Mouse (Mus musculus) heart, embryonic 16.5 days (tissue): ENCODE results near the gene Rasal1. TPM values are rescaled to one million over a fixed set of nuclear protein-coding genes. Genes with fewer than 3 reads are reported as not detected.
A peak's percentile ranks its signal among the peaks of the same experiment; 100 is the strongest.

Source experiments
- ATAC-seq: fragments of 200-750 bp; cut with Nextera tagmentation; replicated peaks from 2 replicates; pipeline ENCODE4 v1.8.0; 2017; ENCODE audit warnings: moderate number of reproducible peaks; ENCODE audit not compliant: insufficient read depth, low FRiP score; ENCODE audit errors: extremely low read depth
- H3K27ac ChIP-seq: fragments of 300-500 bp; sonication (generic); 2 replicates; pipeline ENCODE4 v1.5.1; 2014; ENCODE audit warnings: mild to moderate bottlenecking, low read length, control low read depth, moderate library complexity
- H3K27me3 ChIP-seq: fragments of 300-500 bp; sonication (generic); 2 replicates; pipeline ENCODE4 v1.6.1; 2014; ENCODE audit warnings: low read length, mixed read lengths; ENCODE audit not compliant: control insufficient read depth, insufficient read depth
- H3K36me3 ChIP-seq: fragments of 300-500 bp; sonication (generic); 2 replicates; pipeline ENCODE4 v1.6.1; 2014; ENCODE audit not compliant: control insufficient read depth, insufficient read depth
- H3K4me1 ChIP-seq: fragments of 300-500 bp; sonication (generic); 2 replicates; pipeline ENCODE4 v1.6.1; 2014; ENCODE audit warnings: low read length, mixed read lengths; ENCODE audit not compliant: control insufficient read depth, insufficient read depth
- H3K4me2 ChIP-seq: fragments of 300-500 bp; sonication (generic); 2 replicates; pipeline ENCODE4 v1.6.1; 2014; ENCODE audit warnings: low read depth, mild to moderate bottlenecking, control low read depth, low read length
- H3K4me3 ChIP-seq: fragments of 300-500 bp; sonication (generic); 2 replicates; pipeline ENCODE4 v1.5.1; 2014; ENCODE audit warnings: mild to moderate bottlenecking, control low read depth, low read length
- H3K9ac ChIP-seq: fragments of 300-500 bp; sonication (generic); 2 replicates; pipeline ENCODE4 v1.6.1; 2014; ENCODE audit warnings: low read length, control low read depth
- H3K9me3 ChIP-seq: fragments of 300-500 bp; sonication (generic); replicated peaks from 2 replicates; pipeline ENCODE4 v1.6.1; 2016; ENCODE audit warnings: low read length; ENCODE audit not compliant: control insufficient read depth
- WGBS: fragments of 180-500 bp; shearing (Covaris S2); extraction: QIAGEN DNeasy Blood & Tissue Kit; methylation state at CpG from one replicate; pipeline ENCODE4 v1.1.7; 2014; 5-methylcytosine and 5-hydroxymethylcytosine counted together
- polyA plus RNA-seq: library from polyadenylated mRNA; unstranded; fragments of >200 nt; fragmentation: Nextera tagmentation; extraction: Ambion mirVana; gene quantifications from 2 replicates; pipeline ENCODE4 v1.2.1, GENCODE M21; 2015

Rasal1 gene
- polyA plus RNA-seq, 1 experiment from 2014 or later: 0.74 TPM

DNA sequence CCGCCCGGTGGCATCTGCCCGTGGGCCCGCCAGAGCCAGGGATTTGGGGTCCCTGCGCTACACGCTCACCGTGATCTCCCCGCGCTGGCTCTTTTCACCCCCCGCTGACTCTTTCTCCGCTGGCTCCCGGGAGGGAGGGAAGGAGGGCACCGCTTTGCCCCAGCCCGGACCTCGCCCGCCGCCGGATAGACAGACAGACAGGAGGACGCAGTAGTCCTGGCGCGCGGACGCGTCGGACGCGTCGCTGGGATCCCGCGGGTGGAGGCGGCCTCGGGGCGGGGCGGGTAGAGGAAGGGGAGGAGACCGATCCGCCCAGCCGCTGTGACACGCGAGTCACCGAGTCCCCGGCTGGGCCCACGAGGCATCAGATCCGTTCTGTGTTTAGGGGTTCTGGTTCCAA lies 62.8 kb downstream of the Rasal1 start:
- H3K4me2 ChIP-seq: peak overlapping the region; percentile 66
- H3K9ac ChIP-seq: peak overlapping the region; percentile 57
- peaks cover 11% of the 10 kb centered on the region for H3K4me1 ChIP-seq
- H3K9me3 ChIP-seq: no peaks in the 10 kb centered on the region
- whole genome bisulfite sequencing: 2% methylated on average over 43 of the region's 43 CpGs
- no peaks in the 10 kb centered on the region for H3K36me3 ChIP-seq
- no peak overlapping the region for H3K27ac ChIP-seq
- H3K4me3 ChIP-seq: peak overlapping the region; percentile 52
- peaks cover 76% of the 10 kb centered on the region for H3K27me3 ChIP-seq
- ATAC-seq: no peak; the same call in 1 of the 2 replicates

DNA sequence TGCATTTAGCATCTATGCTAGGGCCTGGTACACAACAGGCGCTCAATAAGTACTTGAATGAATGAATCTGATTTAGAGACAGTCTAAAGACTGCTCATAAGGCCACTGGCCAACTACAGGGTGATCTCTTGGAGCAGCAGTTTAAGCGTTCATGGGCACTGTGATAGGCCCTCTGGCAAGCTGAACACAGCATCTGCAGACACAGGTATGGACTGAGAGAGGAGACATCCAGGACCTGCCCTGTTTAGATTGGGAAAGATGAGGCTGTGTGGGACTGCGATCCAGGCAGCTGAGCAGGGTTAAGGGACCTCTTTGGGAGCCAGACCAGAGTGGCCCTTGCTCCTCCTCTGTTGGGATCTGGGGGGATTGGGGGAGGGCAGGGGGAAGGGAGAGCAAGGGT lies 63.2 kb downstream of the Rasal1 start, which contains the start of gene Dtx1:
TSS of gene Dtx1 (minus strand) at position 101 of the 400 bp plus-strand sequence.
- Histone ChIP-seq H3K27me3 (peaks cover 74% of the 10 kb centered on the region), H3K9ac (peak within 1 kb of the TSS; percentile 57), H3K4me3 (peak within 1 kb of the TSS; percentile 52), H3K4me2 (peak within 1 kb of the TSS; percentile 66), H3K27ac (no peak within 1 kb of the TSS), H3K4me1 (peaks cover 8% of the 10 kb centered on the region), H3K36me3 (no peaks in the 10 kb centered on the region), H3K9me3 (no peaks in the 10 kb centered on the region)
- no peak for ATAC-seq
- WGBS: 53% methylated on average over 3 of the region's 3 CpGs

DNA sequence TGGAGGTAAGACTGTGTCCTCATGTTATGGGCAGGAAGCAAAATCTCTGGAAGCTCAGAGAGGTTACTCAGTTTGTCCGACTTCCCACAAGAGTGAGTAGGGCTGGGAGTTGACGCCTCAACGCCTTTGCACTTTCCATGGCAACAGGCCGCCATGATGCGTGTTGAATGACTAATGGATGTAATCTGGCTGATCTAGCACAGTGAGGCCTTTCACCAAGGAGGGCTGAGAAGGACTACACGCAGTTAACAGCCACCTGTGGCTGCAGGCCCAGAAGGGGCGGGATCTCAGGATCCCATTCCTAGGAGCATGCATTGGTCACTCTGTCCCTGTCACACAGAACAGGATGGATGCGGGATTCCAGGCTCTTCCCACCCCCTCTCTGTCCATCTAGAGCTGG lies 64.1 kb downstream of the Rasal1 start:
- H3K4me1 ChIP-seq: peaks cover 8% of the 10 kb centered on the region
- no peak overlapping the region for H3K4me3 ChIP-seq
- H3K4me2 ChIP-seq: no peak overlapping the region
- H3K27me3 ChIP-seq: peaks cover 66% of the 10 kb centered on the region
- 68% methylated on average over 8 of the region's 8 CpGs for whole genome bisulfite sequencing
- no peak overlapping the region for H3K9ac ChIP-seq
- ATAC-seq: no peak
- no peak overlapping the region for H3K27ac ChIP-seq
- no peaks in the 10 kb centered on the region for H3K36me3 ChIP-seq
- H3K9me3 ChIP-seq: no peaks in the 10 kb centered on the region

DNA sequence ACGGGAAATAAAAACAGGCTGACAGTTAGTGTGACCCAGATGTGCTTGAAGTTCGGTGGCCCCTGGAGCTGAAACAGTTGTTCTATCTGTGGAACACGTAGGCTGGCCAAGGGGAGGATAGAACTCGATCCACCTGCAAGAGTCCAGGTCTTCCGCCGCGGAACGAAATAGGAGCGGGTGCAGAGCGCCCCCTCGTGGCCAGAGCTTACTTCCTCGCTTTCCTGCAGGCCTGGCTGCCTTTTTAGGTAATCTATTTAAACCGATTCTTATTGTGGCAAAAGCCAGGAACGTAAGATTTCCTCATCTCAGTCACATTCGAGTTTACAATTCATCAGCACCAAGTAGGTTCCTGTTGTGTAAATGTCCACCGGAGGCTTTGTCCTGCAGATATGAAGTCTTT lies 65.7 kb downstream of the Rasal1 start:
- Histone ChIP-seq H3K4me2 (peak overlapping the region; percentile 5; the same call in 1 of the 2 replicates), H3K9ac (no peak overlapping the region), H3K9me3 (no peaks in the 10 kb centered on the region), H3K27ac (no peak overlapping the region), H3K27me3 (peaks cover 51% of the 10 kb centered on the region), H3K4me1 (peaks cover 8% of the 10 kb centered on the region), H3K4me3 (no peak overlapping the region), H3K36me3 (no peaks in the 10 kb centered on the region)
- no peak for ATAC-seq
- 3% methylated on average over 16 of the region's 16 CpGs for WGBS

DNA sequence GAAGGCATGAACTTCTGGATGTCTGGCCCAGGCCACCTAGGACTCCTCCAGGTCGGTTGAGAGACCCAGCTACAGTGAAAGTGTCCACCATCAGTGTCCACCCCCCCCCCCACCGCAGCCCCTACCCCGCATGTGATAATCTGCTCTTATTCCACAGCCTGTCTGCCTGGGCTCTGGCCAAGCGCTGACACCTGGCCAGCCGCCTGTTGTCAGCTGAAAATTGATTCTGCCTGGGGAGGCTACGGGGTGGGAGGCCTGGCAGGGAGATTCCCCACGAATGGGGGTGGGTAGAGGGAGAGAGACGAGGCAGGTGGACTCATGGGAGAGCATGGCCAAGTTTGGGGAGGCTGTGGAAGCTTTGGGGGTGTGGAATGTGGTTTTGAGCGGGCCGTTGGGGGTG lies 68.5 kb downstream of the Rasal1 start:
- Histone ChIP-seq H3K9ac (no peak overlapping the region), H3K36me3 (no peaks in the 10 kb centered on the region), H3K27ac (no peak overlapping the region), H3K4me2 (no peak overlapping the region), H3K4me3 (no peak overlapping the region), H3K9me3 (peaks cover 5% of the 10 kb centered on the region; the same call in 1 of the 2 replicates), H3K4me1 (no peaks in the 10 kb centered on the region; the same call in 1 of the 2 replicates), H3K27me3 (peaks cover 23% of the 10 kb centered on the region)
- ATAC-seq: no peak
- WGBS: 63% methylated on average over 10 of the region's 10 CpGs

DNA sequence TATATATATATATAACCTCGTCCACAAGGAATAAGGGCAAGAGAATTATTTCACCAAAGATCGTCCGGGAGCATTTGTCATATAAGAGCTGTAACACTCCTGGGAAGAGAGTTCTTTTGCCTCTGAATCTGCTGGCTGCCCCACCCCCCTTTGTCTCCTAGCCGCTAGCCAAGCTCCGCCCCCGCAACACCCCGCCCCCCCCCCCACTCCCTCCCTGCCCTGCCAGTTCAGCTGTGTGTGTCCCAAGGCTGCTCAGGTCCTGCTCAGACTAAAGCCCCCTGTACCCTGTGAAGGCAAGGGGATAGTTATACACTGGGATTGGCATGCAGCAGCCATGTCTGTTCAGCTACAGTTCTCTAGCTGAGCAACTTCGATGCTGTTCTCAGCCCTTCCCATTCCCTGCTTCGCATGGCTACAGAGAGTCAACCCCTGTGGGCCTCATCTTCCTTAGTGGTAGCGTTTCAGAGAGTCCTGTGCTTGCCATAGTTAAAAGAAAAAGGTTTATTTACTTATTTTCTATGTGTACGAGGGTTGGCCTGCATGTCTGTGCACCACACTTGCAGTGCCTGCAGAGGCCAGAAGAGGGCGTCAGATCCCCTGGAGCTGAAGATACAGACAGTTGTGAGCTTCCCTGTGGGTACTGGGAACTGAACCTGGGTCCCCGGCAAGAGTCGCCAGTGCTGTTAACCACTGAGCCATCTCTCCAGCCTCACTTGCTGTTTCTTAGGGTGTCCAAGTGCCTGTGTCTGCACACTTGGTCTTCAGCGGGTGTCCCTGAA lies 70.2 kb downstream of the Rasal1 start:
- H3K9ac ChIP-seq: no peak overlapping the region
- H3K27me3 ChIP-seq: peaks cover 7% of the 10 kb centered on the region
- H3K27ac ChIP-seq: no peak overlapping the region
- H3K36me3 ChIP-seq: no peaks in the 10 kb centered on the region
- peaks cover 5% of the 10 kb centered on the region; the same call in 1 of the 2 replicates for H3K9me3 ChIP-seq
- no peak overlapping the region for H3K4me2 ChIP-seq
- no peaks in the 10 kb centered on the region; the same call in 1 of the 2 replicates for H3K4me1 ChIP-seq
- peak; percentile 41; the same call in 1 of the 2 replicates for ATAC-seq
- H3K4me3 ChIP-seq: no peak overlapping the region
- 51% methylated on average over 15 of the region's 15 CpGs for WGBS

DNA sequence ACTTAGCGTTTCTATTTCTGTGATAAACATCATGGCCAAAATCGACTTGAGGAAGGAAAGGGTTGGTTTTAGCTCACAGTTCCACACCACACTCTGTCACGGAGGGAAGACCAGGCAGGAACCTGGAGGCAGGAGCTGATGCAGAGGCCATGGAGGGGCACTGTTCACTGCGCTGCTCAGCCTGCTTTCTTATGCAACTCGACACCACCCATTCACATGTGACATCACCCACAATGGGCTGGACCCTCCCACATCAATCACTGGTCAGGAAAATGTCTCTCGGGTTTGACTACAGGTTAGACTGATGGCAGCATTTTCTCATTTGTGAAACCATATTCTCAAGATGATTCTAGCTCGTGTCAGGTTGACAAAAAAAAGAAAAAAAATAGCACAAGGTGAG lies 72.4 kb downstream of the Rasal1 start:
- Histone ChIP-seq H3K36me3 (no peaks in the 10 kb centered on the region), H3K9me3 (peaks cover 5% of the 10 kb centered on the region; the same call in 1 of the 2 replicates), H3K27me3 (no peaks in the 10 kb centered on the region), H3K4me3 (no peak overlapping the region), H3K4me2 (no peak overlapping the region), H3K27ac (no peak overlapping the region), H3K4me1 (no peaks in the 10 kb centered on the region), H3K9ac (no peak overlapping the region)
- ATAC-seq: no peak
- 54% methylated on average over 7 of the region's 7 CpGs for WGBS

DNA sequence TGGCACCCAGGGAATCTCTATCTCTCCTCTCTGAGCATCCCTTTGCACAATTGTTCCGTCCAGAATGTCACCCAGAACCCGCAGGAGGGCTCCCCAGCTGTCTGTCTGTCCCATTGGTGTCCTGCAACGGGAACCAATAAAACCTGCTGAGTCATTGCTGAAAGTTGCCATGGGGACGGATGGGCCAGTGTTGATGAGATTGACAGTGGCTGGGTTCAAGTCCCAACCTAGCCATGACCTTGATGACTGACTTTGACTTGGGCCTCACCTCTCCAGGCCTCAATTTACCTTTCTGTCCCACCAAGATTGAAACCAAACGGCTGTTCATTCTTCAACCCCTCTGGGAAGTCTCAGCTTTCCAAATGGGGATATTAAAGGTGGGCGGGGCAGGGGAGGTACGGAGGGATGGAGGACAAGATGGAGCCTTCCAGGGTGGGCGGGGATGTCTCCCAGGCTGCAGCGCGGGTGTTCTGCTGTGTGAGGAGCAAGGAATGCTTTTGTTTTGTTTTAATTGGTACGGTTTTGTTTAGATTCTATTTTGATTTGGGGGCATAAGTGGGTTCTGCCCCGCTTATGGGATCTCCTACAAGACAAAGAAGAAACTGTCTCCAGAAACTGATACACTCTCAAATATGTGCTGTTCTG lies 77.3 kb downstream of the Rasal1 start:
- H3K36me3 ChIP-seq: no peaks in the 10 kb centered on the region
- WGBS: 58% methylated on average over 12 of the region's 12 CpGs
- H3K9ac ChIP-seq: no peak overlapping the region
- H3K4me3 ChIP-seq: no peak overlapping the region
- H3K4me2 ChIP-seq: no peak overlapping the region
- no peak overlapping the region for H3K27ac ChIP-seq
- no peaks in the 10 kb centered on the region for H3K27me3 ChIP-seq
- no peak for ATAC-seq
- H3K4me1 ChIP-seq: no peaks in the 10 kb centered on the region
- H3K9me3 ChIP-seq: no peaks in the 10 kb centered on the region
